Mouse (Mus musculus): ENCODE measurements around the gene Olfr279.

Gene Olfr279

GRCm38 (mm10) chr15:98492102-98492501, at the start of gene Olfr279:
Olfr279 (plus strand) TSS chr15:98492402.
- DNase-seq, result no peak

- DNase-seq, result no peak
Observed at GRCm38 (mm10) chr15:98444561-98444960, 47.6 kb upstream of the Olfr279 start.

- peak; percentile 79 for DNase-seq
Observed at GRCm38 (mm10) chr15:98448521-98448920, 43.7 kb upstream of the Olfr279 start.

GRCm38 (mm10) chr15:98452288-98452687, 39.9 kb upstream of the Olfr279 start, which contains the start of gene Olfr281:
Olfr281 (plus strand) TSS chr15:98452588.
- no peak for DNase-seq

- no peak for DNase-seq
Observed at GRCm38 (mm10) chr15:98469596-98469995, 22.6 kb upstream of the Olfr279 start, which contains the start of gene OR5BS1P. OR5BS1P (plus strand) TSS chr15:98469896.

GRCm38 (mm10) chr15:98471539-98471938, 20.7 kb upstream of the Olfr279 start:
- DNase-seq, result no peak

GRCm38 (mm10) chr15:98474958-98475357, 17.2 kb upstream of the Olfr279 start:
- peak; percentile 6 for DNase-seq

GRCm38 (mm10) chr15:98475382-98475781, 16.8 kb upstream of the Olfr279 start:
- DNase-seq, result peak; percentile 55

GRCm38 (mm10) chr15:98476281-98476680, 15.9 kb upstream of the Olfr279 start:
- DNase-seq, result no peak

GRCm38 (mm10) chr15:98479568-98480102, 12.6 kb upstream of the Olfr279 start:
- DNase-seq, result no peak

- no peak for DNase-seq
Observed at GRCm38 (mm10) chr15:98482701-98483100, 9.5 kb upstream of the Olfr279 start, which contains the start of gene Lalba. Lalba (minus strand) TSS chr15:98482721.

- no peak for DNase-seq
Observed at GRCm38 (mm10) chr15:98483907-98484886, 8.0 kb upstream of the Olfr279 start.

- no peak for DNase-seq
Observed at GRCm38 (mm10) chr15:98486433-98487021, 5.7 kb upstream of the Olfr279 start.

- DNase-seq, result no peak
Observed at GRCm38 (mm10) chr15:98491332-98491731, 870 bp upstream of the Olfr279 start.

- DNase-seq, result no peak
Observed at GRCm38 (mm10) chr15:98497631-98498030, 5.4 kb downstream of the Olfr279 start.

- DNase-seq, result no peak
Observed at GRCm38 (mm10) chr15:98503317-98503716, 11.1 kb downstream of the Olfr279 start.

GRCm38 (mm10) chr15:98504514-98504913, 12.3 kb downstream of the Olfr279 start:
- DNase-seq, result peak; percentile 70

GRCm38 (mm10) chr15:98506253-98506957, 14.2 kb downstream of the Olfr279 start:
- peak; percentile 30 for DNase-seq

GRCm38 (mm10) chr15:98507321-98507720, 15.1 kb downstream of the Olfr279 start:
- DNase-seq, result no peak

GRCm38 (mm10) chr15:98509387-98509786, 17.2 kb downstream of the Olfr279 start:
- DNase-seq, result no peak

GRCm38 (mm10) chr15:98510438-98511385, 18.5 kb downstream of the Olfr279 start:
- peak; percentile 89 for DNase-seq

Data from retina, postnatal 1 day (tissue).